Mouse (Mus musculus) urinary bladder, postnatal 10 days (tissue): ENCODE results near the gene Igbp1b.

Experiments
- DNase-seq: peaks from one replicate; pipeline ENCODE4 v3.0.0; 2022; ENCODE audit warnings: low spot score

Gene Igbp1b

DNA sequence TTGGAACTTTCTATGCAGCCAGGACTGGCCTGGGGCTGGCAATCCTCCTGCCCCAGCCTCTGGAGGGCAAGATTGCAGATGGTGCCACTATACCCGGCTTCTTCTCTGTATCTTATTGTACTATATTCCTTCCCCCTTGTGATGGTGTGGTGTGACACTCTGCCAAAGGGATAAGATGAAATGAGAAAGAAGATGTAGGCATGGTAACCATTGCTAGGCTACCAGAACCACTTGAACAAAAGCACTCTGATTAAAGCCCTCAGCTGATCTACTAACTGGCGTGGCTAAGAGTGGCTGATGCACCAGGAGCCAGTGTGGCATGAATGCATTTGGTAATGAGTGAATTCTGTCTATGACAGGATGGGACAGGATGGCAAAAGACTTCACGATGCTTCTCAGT lies at the start of gene Igbp1b:
Gene Igbp1b, minus strand, starts transcription at position 29 of the 400 bp plus-strand sequence.
- DNase-seq: no peak

DNA sequence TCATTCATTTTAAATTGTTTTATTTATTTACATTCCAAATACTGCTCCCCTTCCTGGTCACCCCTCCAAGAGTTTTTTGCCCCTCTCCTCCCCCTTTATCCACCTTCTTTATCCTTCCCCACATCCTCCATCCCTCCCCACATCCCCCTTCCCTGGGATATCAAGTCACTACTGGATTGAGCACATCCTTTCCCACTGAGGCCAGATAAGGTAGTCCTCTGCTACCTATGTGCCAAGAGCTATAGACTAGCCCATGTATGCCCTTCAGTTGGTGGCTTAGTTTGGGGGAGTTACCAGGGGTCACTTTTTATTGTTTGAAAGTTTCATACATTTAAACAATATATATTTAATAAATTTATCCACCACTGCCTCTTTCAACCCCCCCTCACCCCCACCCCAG lies 24.6 kb upstream of the Igbp1b start:
- DNase-seq: no peak

DNA sequence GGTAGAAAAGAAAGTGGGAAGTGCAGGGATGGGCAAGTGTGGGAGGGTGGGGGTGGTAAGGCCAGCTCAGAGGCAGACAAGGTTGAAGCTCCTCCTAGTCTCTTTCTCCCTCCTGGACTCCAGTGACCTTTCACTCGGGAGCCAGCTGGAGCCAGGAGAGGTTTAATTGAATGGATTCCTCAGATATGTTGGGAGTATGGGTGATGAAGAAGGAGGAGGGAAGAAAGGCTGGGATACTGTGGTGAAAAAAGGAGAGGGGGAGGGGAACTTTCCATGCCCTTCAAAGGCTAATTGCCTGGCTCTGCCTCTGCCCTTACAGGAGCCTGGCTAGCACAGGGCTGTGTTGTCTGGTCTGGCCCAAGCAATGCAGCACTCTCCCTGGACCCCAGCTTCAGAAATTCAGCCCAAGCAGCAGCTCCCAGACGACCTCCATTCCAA lies 14.4 kb upstream of the Igbp1b start:
- DNase-seq: no peak

DNA sequence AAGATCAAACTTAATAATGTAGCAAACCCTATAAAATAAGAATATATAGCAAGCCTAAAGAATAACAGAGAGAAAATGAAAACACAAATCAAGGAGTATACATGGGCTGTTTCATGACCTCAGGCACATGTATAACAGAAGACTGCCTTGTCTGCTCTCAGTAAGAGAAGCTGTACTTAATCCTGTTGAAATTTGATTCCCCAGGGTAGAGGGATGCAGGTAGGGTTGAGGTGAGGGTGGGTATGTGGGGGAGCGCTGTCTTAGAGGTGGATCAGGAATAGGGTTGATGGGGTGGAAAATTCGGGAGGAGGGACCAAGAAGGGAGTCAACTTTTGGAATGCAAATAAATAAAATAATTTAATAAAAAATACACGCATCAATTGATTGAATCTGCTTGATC lies 7.1 kb upstream of the Igbp1b start:
- DNase-seq: no peak

DNA sequence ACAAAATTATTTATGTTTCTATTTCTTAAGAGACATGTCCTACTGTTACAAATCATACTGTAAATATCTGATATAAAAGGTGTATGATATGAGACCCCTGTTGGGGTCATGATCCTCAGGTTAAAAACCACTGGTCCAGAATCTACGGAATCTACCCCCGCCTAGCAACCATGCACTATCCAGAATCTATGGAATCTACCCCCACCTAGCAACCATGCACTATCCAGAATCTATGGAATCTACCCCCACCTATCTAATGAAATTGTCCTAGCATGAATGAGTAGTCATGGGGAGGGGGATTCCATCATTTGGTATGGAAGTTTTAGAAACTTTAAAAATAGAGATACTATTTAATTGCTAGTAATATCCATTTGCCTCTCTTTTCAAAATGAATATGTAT lies 12.7 kb downstream of the Igbp1b start:
- DNase-seq: no peak

DNA sequence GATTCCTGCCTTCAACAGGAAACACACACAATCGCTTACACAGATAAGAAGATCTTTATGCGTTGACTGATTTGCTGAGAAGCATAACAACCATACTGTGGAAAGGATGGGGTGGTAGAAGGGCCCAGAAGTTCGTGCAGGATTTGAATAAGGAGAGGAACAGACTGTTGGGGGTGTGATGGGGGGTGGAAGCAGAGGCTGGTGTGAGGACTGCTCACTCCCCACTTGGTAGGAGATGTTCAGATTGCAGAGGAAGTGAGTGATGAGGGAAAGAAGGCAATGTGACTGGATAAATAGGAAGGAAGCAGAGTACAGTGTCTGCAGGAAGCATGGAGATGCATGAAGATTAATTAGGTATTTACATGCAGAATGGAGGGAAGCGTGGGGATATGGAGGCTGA lies 19.0 kb downstream of the Igbp1b start:
- DNase-seq: no peak

DNA sequence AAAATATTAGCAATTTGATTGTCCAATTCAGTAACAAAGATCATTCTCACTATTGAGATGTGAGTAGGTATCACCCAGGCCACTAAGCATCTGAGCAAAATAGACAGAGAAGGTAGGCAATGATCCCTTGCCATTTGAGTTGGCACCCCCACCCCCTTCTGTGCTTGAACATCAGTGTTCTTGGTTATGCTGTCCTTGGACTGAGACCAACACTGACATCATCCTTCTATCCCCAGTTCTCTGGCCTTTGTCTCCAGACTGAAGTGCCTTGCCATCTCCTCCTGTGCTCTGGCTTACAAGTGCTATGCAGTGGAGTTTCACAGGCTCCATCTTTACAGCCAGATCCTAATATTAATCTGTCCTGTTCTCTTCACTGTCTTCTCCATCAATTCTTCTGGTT lies 37.6 kb downstream of the Igbp1b start:
- DNase-seq: no peak

DNA sequence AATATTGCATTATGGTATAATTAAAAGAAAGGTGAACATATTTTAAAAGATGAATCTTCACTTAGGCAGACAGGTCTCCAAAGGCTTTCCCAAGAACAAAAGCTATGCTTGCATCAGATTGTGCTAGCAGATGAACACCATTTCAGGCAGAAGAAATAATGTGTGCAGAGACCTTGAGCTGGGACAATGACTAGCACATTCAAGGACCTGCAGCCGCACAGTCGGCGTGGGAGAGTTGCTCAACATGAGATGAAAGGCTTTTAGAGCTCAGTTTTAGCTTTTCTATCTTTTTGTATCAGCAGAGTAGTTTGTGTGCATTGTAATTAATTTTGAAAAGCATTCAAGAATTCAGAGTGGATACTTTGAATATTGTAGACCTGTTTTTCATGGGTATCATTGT lies 39.9 kb downstream of the Igbp1b start:
- no peak for DNase-seq
